Mouse (Mus musculus) heart, adult 2 months (tissue): ENCODE measurements around the gene Cend1. TPM values are rescaled to one million over a fixed set of nuclear protein-coding genes. Genes with fewer than 3 reads are reported as not detected.
A peak's percentile ranks its signal among the peaks of the same experiment; 100 is the strongest.

ENCODE experiments used
- DNase-seq, 2 experiments: peaks; one replicate each; pipeline ENCODE4 v3.0.0; 2021
- H3K27ac ChIP-seq: fragments of 200-600 bp; 2 replicates; pipeline ENCODE4 v1.8.1; 2022
- H3K27me3 ChIP-seq: fragments of 200-500 bp; 2 replicates; pipeline ENCODE4 v1.6.1; 2012; ENCODE audit warnings: mild to moderate bottlenecking, low read length, inconsistent platforms, mixed read lengths; ENCODE audit not compliant: control insufficient read depth, insufficient read depth
- H3K36me3 ChIP-seq: fragments of 200-500 bp; 2 replicates; pipeline ENCODE4 v1.6.1; 2012; ENCODE audit warnings: low read length, inconsistent platforms; ENCODE audit not compliant: control insufficient read depth, insufficient read depth
- H3K4me1 ChIP-seq: fragments of 200-500 bp; 2 replicates; pipeline ENCODE4 v1.6.1; 2011; ENCODE audit warnings: low read length; ENCODE audit not compliant: control insufficient read depth, insufficient read depth
- H3K4me3 ChIP-seq: fragments of 200-600 bp; 2 replicates; pipeline ENCODE4 v1.8.1; 2022
- H3K79me2 ChIP-seq: fragments of 200-500 bp; replicated peaks from 2 replicates; pipeline ENCODE4 v1.6.1; 2012; ENCODE audit warnings: mild to moderate bottlenecking, inconsistent platforms, low read length, moderate library complexity, mixed read lengths; ENCODE audit not compliant: control insufficient read depth, insufficient read depth
- H3K9ac ChIP-seq: fragments of 200-500 bp; 2 replicates; pipeline ENCODE4 v1.6.1; 2012; ENCODE audit warnings: low read depth, mild to moderate bottlenecking, control low read depth, inconsistent platforms, low read length, mixed read lengths
- CTCF ChIP-seq: fragments of 200-600 bp; IDR thresholded peaks from 2 replicates; pipeline ENCODE4 v1.8.1; 2022; ENCODE audit warnings: antibody characterized with exemption, mild to moderate bottlenecking, moderate library complexity
- EP300 ChIP-seq: fragments of 200-500 bp; IDR thresholded peaks from 2 replicates; pipeline ENCODE4 v1.6.1; 2011; ENCODE audit warnings: low read depth, low read length, control low read depth; ENCODE audit not compliant: insufficient read depth
- POLR2A ChIP-seq: fragments of 200-500 bp; IDR thresholded peaks from 2 replicates; pipeline ENCODE4 v1.6.1; 2011; ENCODE audit warnings: mild to moderate bottlenecking, low read depth, low read length, control low read depth; ENCODE audit not compliant: insufficient read depth
- WGBS: fragments of 180-500 bp; shearing (Covaris S2); methylation state at CpG from one replicate; pipeline ENCODE4 v1.1.7; 2018; 5-methylcytosine and 5-hydroxymethylcytosine counted together
- intact Hi-C: fragments of 180-260 bp; cut with DNase I; formaldehyde crosslinking; loops from one replicate; pipeline ENCODE4 v1.15.1; 2025
- polyA plus RNA-seq: library from polyadenylated mRNA; depleted of rRNA; stranded (reverse); fragments of >200 nt; gene quantifications from 2 replicates; pipeline ENCODE4 v1.2.3, GENCODE M21; 2012
- total RNA-seq, 2 experiments: library from RNA; stranded (reverse); gene quantifications; 2 replicates each; pipeline ENCODE4 v1.2.3; 2021

Cend1 gene
- total and polyA plus RNA-seq, 3 experiments = 1.0 to 1.8 (median 1.4) TPM

GRCm38 (mm10) chr7:141420030-141420702 is 9.1 kb downstream of the Cend1 start:
- WGBS = 73% methylated on average over 9 of the region's 9 CpGs
- intact Hi-C loops = no loop called here
- no peaks in the 10 kb centered on the region for H3K79me2 ChIP-seq

GRCm38 (mm10) chr7:141418970-141419369 is 10.3 kb downstream of the Cend1 start:
- intact Hi-C loops = no loop called here

More at GRCm38 (mm10) chr7:141420030-141420702, 9.1 kb downstream of the Cend1 start:
- Histone ChIP-seq H3K27ac (no peak overlapping the region), H3K27me3 (no peaks in the 10 kb centered on the region), H3K9ac (no peak overlapping the region), H3K4me1 (no peaks in the 10 kb centered on the region), H3K36me3 (no peaks in the 10 kb centered on the region), H3K4me3 (no peak overlapping the region)
- TF ChIP-seq EP300 (no peak), POLR2A (no peak)
- no peak for DNase-seq

GRCm38 (mm10) chr7:141417731-141418681 is 11.3 kb downstream of the Cend1 start:
- H3K9ac ChIP-seq = no peak overlapping the region
- no peak overlapping the region for H3K4me3 ChIP-seq
- no peaks in the 10 kb centered on the region for H3K36me3 ChIP-seq
- H3K27me3 ChIP-seq = no peaks in the 10 kb centered on the region
- intact Hi-C loops = no loop called here
- WGBS = 69% methylated on average over 8 of the region's 8 CpGs
- H3K27ac ChIP-seq = no peak overlapping the region
- peak in 1 of 2 experiments; percentile 18 for DNase-seq
- TF ChIP-seq EP300 (no peak), CTCF (peak; percentile 41)
- H3K4me1 ChIP-seq = no peaks in the 10 kb centered on the region; the same call in 1 of the 2 replicates
- H3K79me2 ChIP-seq = no peaks in the 10 kb centered on the region

More at GRCm38 (mm10) chr7:141418970-141419369, 10.3 kb downstream of the Cend1 start:
- Histone ChIP-seq H3K9ac (no peak overlapping the region), H3K4me3 (no peak overlapping the region), H3K79me2 (no peaks in the 10 kb centered on the region), H3K27me3 (no peaks in the 10 kb centered on the region), H3K27ac (no peak overlapping the region), H3K4me1 (no peaks in the 10 kb centered on the region; the same call in 1 of the 2 replicates), H3K36me3 (no peaks in the 10 kb centered on the region)
- peak in 1 of 2 experiments; percentile 41 for DNase-seq
- TF ChIP-seq POLR2A (no peak), EP300 (no peak), CTCF (no peak)
- 61% methylated on average over 7 of the region's 7 CpGs for WGBS

- H3K4me3 ChIP-seq = no peak overlapping the region
- H3K27ac ChIP-seq = no peak overlapping the region
- no peak for TF ChIP-seq POLR2A
- no peak for TF ChIP-seq CTCF
- no peak for TF ChIP-seq EP300
- no peaks in the 10 kb centered on the region for H3K27me3 ChIP-seq
- H3K4me1 ChIP-seq = no peaks in the 10 kb centered on the region; the same call in 1 of the 2 replicates
- H3K79me2 ChIP-seq = no peaks in the 10 kb centered on the region
- intact Hi-C loops = no loop called here
- H3K9ac ChIP-seq = no peak overlapping the region
- peak in 1 of 2 experiments; percentile 20 for DNase-seq
- 86% methylated on average over 6 of the region's 6 CpGs for WGBS
- H3K36me3 ChIP-seq = no peaks in the 10 kb centered on the region
Observed at GRCm38 (mm10) chr7:141416144-141416841, 13.0 kb downstream of the Cend1 start.

GRCm38 (mm10) chr7:141413809-141414584 is 15.3 kb downstream of the Cend1 start, which contains the start of gene Gatd1:
TSS of gene Gatd1 (minus strand) at chr7:141414136.
- WGBS = under 1% methylated on average over 56 of the region's 56 CpGs

More at GRCm38 (mm10) chr7:141413809-141414584, 15.3 kb downstream of the Cend1 start, which contains the start of gene Gatd1:
- TF ChIP-seq EP300 (peak; percentile 48; the same call in 1 of the 2 replicates), CTCF (peak; percentile 50), POLR2A (peak; percentile 85)
- Histone ChIP-seq H3K4me1 (peaks cover 2% of the 10 kb centered on the region), H3K4me3 (peak within 1 kb of the TSS; percentile 76), H3K27ac (peak within 1 kb of the TSS; percentile 96), H3K36me3 (no peaks in the 10 kb centered on the region), H3K9ac (peak within 1 kb of the TSS; percentile 82), H3K79me2 (no peaks in the 10 kb centered on the region), H3K27me3 (no peaks in the 10 kb centered on the region)
- intact Hi-C loops = loop anchor here (1.0 kb wide), 1 partner anchor 18 kb away; no protein-coding TSS in a partner anchor
- peak; percentile 98 to 99 for DNase-seq
